Mouse (Mus musculus) forebrain, embryonic 14.5 days (tissue): Measurements from ENCODE around the gene 4930595D18Rik. TPM values are rescaled to one million over a fixed set of nuclear protein-coding genes. Genes with fewer than 3 reads are reported as not detected.

Experiments
- ATAC-seq: fragments of 200-750 bp; cut with Nextera tagmentation; 2 replicates; pipeline ENCODE4 v1.8.0; 2017; ENCODE audit warnings: mild to moderate bottlenecking, moderate library complexity
- DNase-seq: peaks from one replicate; pipeline ENCODE4 v3.0.0-alpha.2; 2015; ENCODE audit warnings: low spot score
- H3K27ac ChIP-seq: fragments of 300-500 bp; sonication (generic); 2 replicates; pipeline ENCODE4 v1.5.1; 2014; ENCODE audit warnings: low read depth, mild to moderate bottlenecking, control low read depth, low read length, moderate library complexity
- H3K27me3 ChIP-seq: fragments of 300-500 bp; sonication (generic); replicated peaks from 2 replicates; pipeline ENCODE4 v1.6.1; 2014; ENCODE audit warnings: low read length, control low read depth, mixed read lengths; ENCODE audit not compliant: control insufficient read depth, insufficient read depth
- H3K36me3 ChIP-seq: fragments of 300-500 bp; sonication (generic); 2 replicates; pipeline ENCODE4 v1.6.1; 2014; ENCODE audit warnings: low read length, control low read depth; ENCODE audit not compliant: control insufficient read depth, insufficient read depth
- H3K4me1 ChIP-seq: fragments of 300-500 bp; sonication (generic); 2 replicates; pipeline ENCODE4 v1.6.1; 2014; ENCODE audit warnings: antibody characterized with exemption, low read length, control low read depth; ENCODE audit not compliant: control insufficient read depth, insufficient read depth
- H3K4me2 ChIP-seq: fragments of 300-500 bp; sonication (generic); 2 replicates; pipeline ENCODE4 v1.6.1; 2014; ENCODE audit warnings: mild to moderate bottlenecking, control low read depth, low read length
- H3K4me3 ChIP-seq: fragments of 300-500 bp; sonication (generic); 2 replicates; pipeline ENCODE4 v1.5.1; 2014; ENCODE audit warnings: low read depth, low read length, control low read depth
- H3K9ac ChIP-seq: fragments of 300-500 bp; sonication (generic); 2 replicates; pipeline ENCODE4 v1.6.1; 2014; ENCODE audit warnings: mild to moderate bottlenecking, low read length, control low read depth, moderate library complexity
- H3K9me3 ChIP-seq: fragments of 300-500 bp; sonication (generic); replicated peaks from 2 replicates; pipeline ENCODE4 v1.6.1; 2016; ENCODE audit warnings: low read length, control low read depth, mixed read lengths; ENCODE audit not compliant: control insufficient read depth
- WGBS: fragments of 180-500 bp; shearing (Covaris S2); extraction: QIAGEN DNeasy Blood & Tissue Kit; methylation state at CpG from one replicate; pipeline ENCODE4 v1.1.7; 2014; 5-methylcytosine and 5-hydroxymethylcytosine counted together
- polyA plus RNA-seq: library from polyadenylated mRNA; unstranded; fragments of >200 nt; fragmentation: Nextera tagmentation; extraction: Ambion mirVana; gene quantifications from 2 replicates; pipeline ENCODE4 v1.2.1, GENCODE M21; 2014

The 4930595D18Rik gene
- polyA plus RNA-seq, 1 experiment from 2014 or later, result not detected

GRCm38 (mm10) chr12:111137079-111137478 lies 47.2 kb downstream of the 4930595D18Rik start:
- Histone ChIP-seq H3K27ac (no peak overlapping the region), H3K9me3 (no peaks in the 10 kb centered on the region), H3K27me3 (no peaks in the 10 kb centered on the region), H3K36me3 (no peaks in the 10 kb centered on the region), H3K4me1 (peaks cover 7% of the 10 kb centered on the region), H3K9ac (no peak overlapping the region), H3K4me2 (no peak overlapping the region), H3K4me3 (no peak overlapping the region)
- DNase-seq, result no peak
- no peak for ATAC-seq
- WGBS, result 62% methylated on average over 2 of the region's 2 CpGs

DNA sequence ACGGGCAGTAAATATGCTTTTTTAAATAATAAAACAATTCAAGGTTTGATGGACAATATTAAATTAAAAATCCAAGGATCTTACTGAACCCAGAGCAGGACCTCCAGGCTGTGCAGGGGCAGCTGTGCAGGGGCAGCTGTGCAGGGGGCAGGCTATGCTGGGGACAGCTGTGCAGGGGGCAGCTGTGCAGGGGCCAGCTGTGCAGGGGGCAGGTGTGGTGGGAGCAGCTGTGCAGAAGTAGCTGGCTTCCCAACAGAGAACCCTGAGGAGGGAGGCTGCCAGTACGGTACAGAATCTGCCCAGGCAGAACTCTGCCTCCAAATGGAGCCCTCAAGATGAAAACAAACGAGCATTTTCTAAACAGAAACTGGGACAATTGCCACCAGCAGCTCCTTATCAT lies 48.3 kb downstream of the 4930595D18Rik start:
- ATAC-seq (no peak), DNase-seq (no peak)
- whole genome bisulfite sequencing, result 65% methylated on average over 3 of the region's 3 CpGs
- H3K9me3 ChIP-seq, result no peaks in the 10 kb centered on the region
- no peaks in the 10 kb centered on the region for H3K27me3 ChIP-seq
- peaks cover 7% of the 10 kb centered on the region for H3K4me1 ChIP-seq
- no peak overlapping the region for H3K27ac ChIP-seq
- H3K4me3 ChIP-seq, result no peak overlapping the region
- H3K4me2 ChIP-seq, result no peak overlapping the region
- H3K9ac ChIP-seq, result no peak overlapping the region
- no peaks in the 10 kb centered on the region for H3K36me3 ChIP-seq

DNA sequence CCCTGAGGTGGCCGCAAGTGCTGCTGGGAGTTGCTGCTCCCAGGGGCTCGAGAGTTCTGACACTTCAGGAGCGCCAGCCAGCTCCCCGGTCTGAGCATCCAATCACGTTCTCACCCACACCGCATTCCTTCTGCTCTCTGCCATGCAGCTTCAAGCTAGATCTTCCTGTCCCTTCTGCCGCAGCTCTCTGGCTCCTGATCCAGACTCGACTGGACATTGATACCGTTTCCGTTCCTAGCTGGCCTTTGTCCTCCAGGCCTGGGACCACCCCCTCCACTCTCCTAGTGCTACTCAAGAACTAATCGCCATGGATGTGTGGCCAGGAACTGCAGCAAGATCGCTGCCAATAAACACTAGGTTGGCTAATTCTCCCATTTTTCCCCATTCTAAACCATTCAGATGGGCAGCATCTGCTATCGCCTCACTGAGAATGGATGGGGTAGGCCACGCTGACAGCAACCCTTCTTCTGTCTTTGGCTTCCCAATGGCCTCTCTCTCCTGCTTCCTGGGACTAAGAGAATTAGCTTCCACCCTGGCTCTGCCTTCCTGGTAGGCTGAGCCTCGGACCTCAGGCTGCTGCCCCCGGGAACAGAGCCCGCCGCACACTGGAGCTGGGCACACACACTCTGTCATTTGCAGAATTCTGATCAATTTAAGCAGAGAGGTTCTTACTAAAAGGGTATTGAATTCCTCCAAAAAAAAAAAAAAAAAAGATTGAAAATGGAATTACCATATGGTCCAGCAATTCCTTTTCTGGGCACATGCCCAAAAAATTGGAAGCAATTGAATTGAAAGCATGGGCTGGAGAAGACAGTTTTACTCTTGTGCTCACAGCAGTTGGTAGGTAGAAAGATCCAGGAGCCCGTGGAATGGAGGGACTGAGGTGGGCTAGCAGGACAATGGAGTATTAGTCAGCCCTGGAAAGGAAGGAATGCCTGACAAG lies 49.2 kb downstream of the 4930595D18Rik start:
- 59% methylated on average over 19 of the region's 19 CpGs for WGBS
- DNase-seq, result peak; percentile 56

DNA sequence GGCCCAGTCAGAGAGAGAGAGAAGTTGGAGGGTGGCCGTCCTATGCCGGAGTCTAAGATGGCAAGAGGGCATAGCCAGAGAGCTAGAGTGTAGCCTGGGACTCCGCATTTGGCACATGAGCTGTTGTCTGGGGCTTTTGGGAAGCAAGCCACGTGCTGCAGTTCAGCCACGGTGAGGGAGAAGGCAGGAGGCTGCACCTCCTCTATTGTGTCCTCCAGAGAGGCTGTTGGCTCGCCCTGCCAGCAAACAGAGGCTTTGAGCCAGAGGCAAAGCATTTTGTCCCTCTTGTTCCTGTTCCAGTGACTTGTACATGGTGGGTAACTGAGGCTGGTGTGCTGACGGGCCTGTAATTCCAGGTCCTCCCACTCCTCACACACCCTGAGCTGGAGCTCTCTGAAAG lies 50.1 kb downstream of the 4930595D18Rik start:
- peak overlapping the region; percentile 67; the same call in 1 of the 2 replicates for H3K27ac ChIP-seq
- H3K27me3 ChIP-seq, result no peaks in the 10 kb centered on the region
- no peak overlapping the region for H3K9ac ChIP-seq
- WGBS, result 73% methylated on average over 7 of the region's 7 CpGs
- DNase-seq, result peak; percentile 29
- H3K4me3 ChIP-seq, result no peak overlapping the region
- H3K4me2 ChIP-seq, result no peak overlapping the region
- no peaks in the 10 kb centered on the region for H3K36me3 ChIP-seq
- H3K4me1 ChIP-seq, result peaks cover 7% of the 10 kb centered on the region
- no peak for ATAC-seq
- no peaks in the 10 kb centered on the region for H3K9me3 ChIP-seq

More for the DNA sequence above, 49.2 kb downstream of the 4930595D18Rik start:
- H3K4me2 ChIP-seq, result no peak overlapping the region
- H3K4me1 ChIP-seq, result peaks cover 7% of the 10 kb centered on the region
- H3K36me3 ChIP-seq, result no peaks in the 10 kb centered on the region
- H3K27me3 ChIP-seq, result no peaks in the 10 kb centered on the region
- no peaks in the 10 kb centered on the region for H3K9me3 ChIP-seq
- H3K9ac ChIP-seq, result no peak overlapping the region
- peak overlapping the region; percentile 67; the same call in 1 of the 2 replicates for H3K27ac ChIP-seq
- no peak for ATAC-seq
- no peak overlapping the region for H3K4me3 ChIP-seq

DNA sequence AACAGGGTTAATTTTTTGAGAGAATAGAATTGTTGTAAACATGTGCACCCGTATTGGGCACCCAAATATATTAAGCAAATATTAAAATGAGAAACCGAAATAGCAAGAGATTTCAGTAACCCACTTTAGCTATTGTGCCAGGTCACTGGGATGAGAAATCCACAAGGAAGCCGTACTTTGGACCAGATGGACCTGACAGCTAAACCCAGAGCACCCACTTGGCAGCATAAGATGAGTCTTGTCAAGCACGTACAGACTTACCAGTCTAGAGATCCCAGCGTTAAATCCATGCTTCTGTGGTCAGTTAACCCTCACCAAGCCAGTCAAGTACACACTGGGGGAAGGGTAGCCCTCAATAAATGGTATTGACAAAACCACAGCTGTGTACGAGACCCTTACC lies 58.6 kb downstream of the 4930595D18Rik start:
- no peak overlapping the region for H3K9ac ChIP-seq
- H3K27ac ChIP-seq, result no peak overlapping the region
- ATAC-seq (no peak), DNase-seq (no peak)
- peaks cover 3% of the 10 kb centered on the region; the same call in 1 of the 2 replicates for H3K4me1 ChIP-seq
- 84% methylated on average over 6 of the region's 6 CpGs for WGBS
- no peaks in the 10 kb centered on the region for H3K9me3 ChIP-seq
- H3K27me3 ChIP-seq, result no peaks in the 10 kb centered on the region
- no peak overlapping the region for H3K4me2 ChIP-seq
- H3K4me3 ChIP-seq, result no peak overlapping the region
- no peaks in the 10 kb centered on the region for H3K36me3 ChIP-seq

DNA sequence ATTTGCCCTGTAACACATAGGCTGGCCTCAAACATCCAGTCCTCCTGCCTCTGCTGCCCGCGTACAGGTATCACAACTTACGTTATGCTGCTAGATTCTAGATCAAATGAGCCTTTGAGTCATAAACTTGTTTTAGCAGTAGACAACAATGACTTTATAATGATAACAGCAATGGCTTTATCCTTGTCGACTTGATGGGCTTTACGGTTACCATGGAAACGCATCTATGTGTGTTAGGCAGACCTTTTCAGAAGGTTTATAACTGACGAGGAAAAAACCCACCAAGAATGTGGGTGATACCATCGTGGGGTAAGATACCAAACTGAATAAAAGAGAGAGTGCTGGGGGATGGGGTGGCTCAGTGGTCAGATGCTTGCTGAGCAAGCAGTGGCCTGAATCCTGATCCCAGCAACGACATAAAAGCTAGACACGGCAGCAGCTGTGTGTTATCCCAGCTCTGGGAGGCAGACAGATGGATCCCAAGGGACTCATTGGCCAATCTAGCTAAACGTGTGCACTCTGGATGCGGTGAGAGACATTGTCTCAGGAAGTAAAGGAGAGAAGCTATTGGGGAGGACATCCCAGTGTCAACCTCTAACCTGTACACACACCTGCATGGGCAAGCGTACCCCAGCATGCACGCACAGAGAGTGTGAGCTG lies 59.6 kb downstream of the 4930595D18Rik start:
- Histone ChIP-seq H3K27ac (peak overlapping the region; percentile 21), H3K27me3 (no peaks in the 10 kb centered on the region), H3K4me3 (no peak overlapping the region), H3K4me2 (no peak overlapping the region), H3K9ac (no peak overlapping the region), H3K4me1 (peaks cover 3% of the 10 kb centered on the region; the same call in 1 of the 2 replicates), H3K9me3 (no peaks in the 10 kb centered on the region), H3K36me3 (no peaks in the 10 kb centered on the region)
- ATAC-seq (no peak), DNase-seq (peak; percentile 63)
- 77% methylated on average over 14 of the region's 14 CpGs for WGBS

DNA sequence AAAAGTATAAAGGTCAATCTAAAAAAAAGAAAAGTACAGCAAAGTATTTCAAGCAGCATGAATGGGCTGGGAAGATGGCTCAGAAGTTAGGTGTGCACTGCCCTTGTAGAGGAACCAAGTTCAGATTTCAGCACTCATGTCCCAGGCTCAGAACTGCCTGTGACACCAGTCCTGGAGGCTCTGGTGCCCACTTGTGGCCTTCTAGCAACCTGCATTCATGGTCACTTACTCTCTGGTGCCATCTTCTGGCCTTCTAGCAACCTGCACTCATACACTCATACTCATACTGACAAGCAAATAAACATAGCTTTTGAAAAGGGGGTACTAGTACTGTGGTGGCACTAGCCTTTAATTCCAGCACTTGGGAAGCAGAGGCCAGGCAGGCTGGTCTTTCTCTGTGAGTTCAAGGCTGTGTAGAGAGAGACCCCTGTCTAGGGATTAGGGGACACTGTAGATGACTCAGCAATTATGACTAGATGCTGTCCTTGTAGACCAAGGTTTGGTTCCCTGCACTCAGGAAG lies 61.9 kb downstream of the 4930595D18Rik start:
- no peaks in the 10 kb centered on the region for H3K27me3 ChIP-seq
- no peak overlapping the region for H3K4me3 ChIP-seq
- H3K36me3 ChIP-seq, result peaks cover 6% of the 10 kb centered on the region; the same call in 1 of the 2 replicates
- DNase-seq (no peak), ATAC-seq (no peak)
- no peak overlapping the region for H3K9ac ChIP-seq
- no peak overlapping the region for H3K4me2 ChIP-seq
- H3K9me3 ChIP-seq, result no peaks in the 10 kb centered on the region
- no peak overlapping the region for H3K27ac ChIP-seq
- peaks cover 3% of the 10 kb centered on the region; the same call in 1 of the 2 replicates for H3K4me1 ChIP-seq

DNA sequence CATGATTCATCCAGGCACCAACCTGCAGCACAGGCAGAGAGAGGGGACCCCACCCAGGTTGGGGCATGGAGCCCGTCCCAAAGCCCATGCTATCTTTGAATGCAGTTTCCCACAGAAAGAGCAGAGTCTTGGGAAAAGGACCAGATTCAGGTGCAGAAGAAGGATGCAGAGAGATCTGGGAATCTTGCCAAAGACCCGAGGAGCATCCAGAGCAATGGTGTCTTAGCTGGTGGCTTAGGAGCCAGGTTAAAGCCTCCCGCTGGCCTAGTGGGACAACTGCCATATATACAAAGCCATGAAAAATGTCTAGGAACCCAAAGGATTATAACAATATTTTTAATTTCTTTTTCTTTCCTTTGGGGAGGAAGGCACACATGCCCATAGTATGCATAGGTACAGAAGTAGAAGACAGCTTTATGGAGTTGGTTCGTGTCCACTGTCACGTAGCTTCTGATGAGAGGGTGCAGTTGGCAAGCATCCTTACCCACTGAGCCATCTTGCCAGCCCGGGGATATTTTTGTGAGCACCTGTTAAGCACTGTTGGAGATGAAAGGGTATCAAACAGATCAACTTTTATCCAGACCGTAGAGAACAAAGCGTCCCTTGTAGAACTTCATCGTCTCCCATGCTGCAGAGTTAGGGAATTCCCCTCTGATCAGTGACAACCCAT lies 63.2 kb downstream of the 4930595D18Rik start:
- H3K9ac ChIP-seq, result no peak overlapping the region
- H3K9me3 ChIP-seq, result no peaks in the 10 kb centered on the region
- no peak overlapping the region for H3K27ac ChIP-seq
- 86% methylated on average over 9 of the region's 9 CpGs for WGBS
- no peak for DNase-seq
- no peak for ATAC-seq
- no peak overlapping the region for H3K4me3 ChIP-seq
- H3K4me1 ChIP-seq, result peaks cover 3% of the 10 kb centered on the region; the same call in 1 of the 2 replicates
- no peaks in the 10 kb centered on the region for H3K27me3 ChIP-seq
- H3K4me2 ChIP-seq, result no peak overlapping the region
- H3K36me3 ChIP-seq, result peaks cover 16% of the 10 kb centered on the region
